Mouse (Mus musculus) cerebellum, postnatal 10 days (tissue): Measurements from ENCODE around the gene Ift74.
A peak's percentile ranks its signal among the peaks of the same experiment; 100 is the strongest.
"Not testable (repeated sequence)": the region's sequence is repeated elsewhere in the genome, so short reads cannot be mapped to it uniquely, and the experiment has no call there.

Experiments
- DNase-seq, 2 experiments: peaks; one replicate each; pipeline ENCODE4 v3.0.0; 2021; ENCODE audit warnings: mixed read lengths in 2 of 2

Ift74 gene

DNA sequence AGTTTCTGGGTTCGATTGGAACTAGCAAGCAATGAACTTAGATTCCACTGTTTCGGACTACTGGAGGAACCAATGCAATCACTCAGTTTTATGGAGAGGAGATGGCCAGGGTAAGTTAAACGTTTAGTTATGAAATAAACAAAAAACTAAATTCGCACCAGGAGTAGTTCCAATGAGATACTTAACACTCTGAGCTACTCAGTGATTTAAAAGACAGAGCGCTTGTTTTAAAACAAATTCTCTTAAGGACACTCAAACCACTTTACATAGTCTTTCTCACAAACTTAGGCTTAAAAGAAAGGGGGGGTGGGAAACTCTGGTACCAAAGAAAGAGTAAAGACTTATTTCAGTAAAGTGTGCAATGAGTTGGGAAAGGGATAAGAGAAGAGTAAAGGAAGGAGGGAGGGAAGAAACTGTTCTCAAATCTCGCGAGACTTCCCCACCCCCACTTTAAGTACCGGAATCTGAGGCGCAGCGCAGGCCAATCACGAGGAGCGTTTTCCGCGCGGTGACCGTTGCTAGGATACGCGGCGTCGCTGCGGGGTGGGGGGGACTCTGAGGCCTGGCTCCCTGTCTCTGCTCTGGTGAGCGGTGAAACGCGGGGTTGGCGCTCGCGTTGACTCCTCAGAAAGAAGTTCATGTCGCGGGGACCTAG lies at the start of gene Ift74:
Ift74 (plus strand) TSS at position 520 of the 655 bp plus-strand sequence.
- peak; percentile 98 for DNase-seq

DNA sequence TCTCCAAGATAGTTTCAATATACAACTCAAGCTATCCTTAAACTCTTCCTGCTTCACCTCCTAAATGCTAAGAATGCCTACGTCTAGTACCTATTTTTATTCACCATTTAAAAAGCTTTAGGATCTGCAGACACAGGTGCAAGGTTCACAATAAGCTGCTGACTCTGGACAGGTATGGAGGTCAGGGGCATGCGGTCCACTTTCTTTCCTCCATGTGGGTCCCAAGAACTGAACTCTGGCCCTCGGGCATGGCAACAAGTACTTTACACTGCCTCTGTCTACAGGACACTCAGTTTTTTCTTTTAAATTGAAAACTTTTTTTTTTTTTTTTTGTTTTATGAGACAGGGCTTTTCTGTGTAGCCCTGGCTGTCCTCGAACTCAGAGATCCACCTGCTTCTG lies 41.6 kb upstream of the Ift74 start:
- DNase-seq = no peak

DNA sequence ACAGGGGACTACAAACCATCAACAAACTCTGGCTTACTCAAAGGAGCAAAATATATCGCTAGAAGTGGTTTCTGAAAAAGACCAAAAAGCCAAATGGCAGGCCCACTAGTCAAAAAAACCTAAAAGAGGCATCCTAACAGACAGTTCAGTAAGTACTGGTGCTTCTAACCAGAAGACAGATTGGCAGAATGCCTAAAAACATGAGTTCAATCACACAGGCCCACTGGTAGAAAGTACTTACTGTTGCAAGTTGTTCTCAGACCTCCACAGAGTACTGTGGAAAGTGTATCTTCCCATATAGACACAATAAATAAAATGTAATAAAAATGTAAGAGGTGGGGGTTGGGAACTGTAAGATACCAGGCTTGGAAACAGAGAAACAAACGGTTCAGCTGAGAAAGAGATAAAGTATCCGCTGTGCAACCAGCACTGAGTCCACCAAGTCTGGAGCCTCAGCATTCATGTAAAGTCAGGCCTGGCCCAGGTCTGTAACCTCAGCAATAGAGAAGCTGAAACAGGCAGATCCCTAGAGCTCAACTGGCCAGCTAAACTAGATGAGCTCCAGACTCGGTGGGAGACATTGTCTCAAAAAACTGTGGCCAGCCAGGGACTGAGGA lies 22.4 kb upstream of the Ift74 start:
- DNase-seq = no peak

DNA sequence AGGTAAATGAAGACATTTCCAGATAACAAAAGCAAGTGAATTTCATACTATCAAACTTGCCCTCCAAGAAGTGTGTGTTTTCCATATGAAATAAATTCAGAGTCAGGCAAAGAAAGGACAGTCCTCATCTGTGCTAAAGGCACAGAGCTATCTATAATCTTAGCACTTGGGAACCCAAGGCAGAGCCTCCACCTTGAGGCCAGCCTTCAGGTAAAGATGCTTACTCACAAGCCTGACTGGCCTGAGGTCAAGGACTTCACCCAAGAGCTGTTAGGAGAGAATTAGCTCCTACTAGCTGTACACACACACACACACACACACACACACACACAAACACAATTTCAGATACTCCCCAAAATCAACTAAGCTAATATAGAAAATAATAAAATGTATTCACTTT lies 21.6 kb upstream of the Ift74 start:
- no peak for DNase-seq

DNA sequence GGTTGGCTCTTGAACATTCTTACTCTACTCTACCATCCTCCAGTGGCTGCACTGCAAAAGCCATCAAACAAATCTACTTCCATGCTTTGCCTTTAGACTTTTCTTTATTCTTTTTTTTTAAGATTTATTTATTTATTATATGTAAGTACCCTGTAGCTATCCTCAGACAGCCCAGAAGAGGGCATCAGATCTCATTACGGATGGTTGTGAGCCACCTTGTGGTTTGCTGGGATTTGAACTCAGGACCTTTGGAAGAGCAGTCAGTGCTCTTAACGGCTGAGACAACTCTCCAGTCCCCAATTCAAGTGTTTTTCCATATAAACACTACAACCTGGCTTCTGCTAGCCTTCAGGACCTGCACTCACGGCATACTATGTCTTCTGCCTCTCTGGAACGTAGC lies 12.9 kb upstream of the Ift74 start:
- peak; percentile 6 to 8 for DNase-seq

DNA sequence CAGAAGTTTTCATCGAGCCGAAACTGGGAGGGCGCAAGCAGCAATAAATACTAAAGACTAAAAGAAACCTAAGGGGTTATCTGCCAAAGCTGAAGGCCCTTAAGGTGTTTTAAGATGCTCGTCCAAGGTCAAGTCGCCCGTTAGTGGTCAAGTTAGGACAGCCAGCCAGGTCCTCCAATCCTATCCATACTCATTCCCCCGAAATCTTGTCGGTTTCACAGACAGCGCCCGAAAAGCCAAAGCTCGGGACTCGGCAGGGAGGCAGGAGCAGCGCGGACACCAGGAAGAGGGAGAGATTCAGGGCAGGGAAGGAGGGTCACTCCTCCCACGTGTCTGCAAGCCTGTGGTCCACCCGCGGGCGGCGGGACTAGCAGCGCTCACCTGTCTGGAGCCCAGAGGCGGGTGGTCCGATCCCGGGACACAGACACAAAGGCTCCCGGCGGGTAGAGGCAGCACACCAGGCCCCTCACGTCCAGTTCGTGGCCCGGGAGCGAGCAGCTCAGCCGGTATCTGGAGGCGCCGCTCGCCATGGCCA lies 11.7 kb upstream of the Ift74 start:
- no peak for DNase-seq

DNA sequence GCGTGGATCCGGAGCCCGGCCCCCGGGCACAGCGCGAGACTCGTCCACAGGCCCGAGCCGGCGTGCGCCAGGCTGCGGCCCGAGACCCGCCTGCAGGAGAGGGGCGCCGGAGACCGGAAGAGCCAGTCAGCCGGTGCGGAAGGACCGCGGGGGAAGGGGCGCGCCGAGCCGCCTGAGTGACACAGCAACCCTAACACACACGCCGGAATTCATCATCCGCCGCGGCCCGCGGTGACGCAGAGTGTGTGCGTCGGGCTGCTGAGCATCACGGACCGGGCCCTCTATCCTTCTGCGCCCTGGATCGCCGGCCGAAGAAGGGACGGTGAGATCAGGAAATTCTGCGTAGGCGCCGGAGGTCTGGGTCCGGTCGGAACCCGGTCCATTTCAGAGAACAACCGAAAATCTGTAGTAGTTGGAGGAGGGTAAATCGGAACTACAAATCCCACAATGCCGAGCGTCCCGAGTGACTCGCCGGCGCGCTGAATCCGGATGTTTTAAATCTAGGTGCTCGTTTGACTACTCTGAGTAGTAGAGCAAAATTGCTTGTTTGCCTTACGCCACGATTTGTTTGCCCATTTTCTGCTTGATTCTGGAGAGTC lies 11.2 kb upstream of the Ift74 start, which contains the start of gene Plaa:
Plaa (minus strand) TSS at position 214 of the 599 bp plus-strand sequence.
- DNase-seq = peak; percentile 95 to 96

DNA sequence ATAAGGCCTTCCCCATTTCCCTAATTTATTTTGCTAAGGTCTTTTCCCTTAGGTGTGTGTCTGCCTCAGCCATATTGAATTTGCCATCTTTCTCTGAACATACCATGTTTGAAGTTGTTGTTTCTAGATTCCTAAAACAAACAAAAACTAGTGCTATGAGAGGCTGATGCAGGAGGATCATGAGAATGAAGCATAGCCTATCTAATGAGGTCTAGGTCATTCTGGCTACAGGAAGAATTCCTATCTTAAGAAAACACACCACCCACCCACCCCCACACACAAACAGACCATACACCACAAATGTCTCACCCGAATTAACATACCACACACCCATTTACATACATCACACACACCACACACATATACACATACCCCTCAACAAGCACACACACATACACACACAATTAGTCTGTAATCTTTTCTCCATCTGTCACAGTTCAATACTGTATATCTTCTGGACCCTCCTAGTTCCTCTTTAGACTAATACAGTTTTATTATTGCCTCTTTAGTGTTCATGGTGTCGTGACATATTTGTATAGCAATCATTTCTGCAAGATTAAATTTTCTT lies 9.8 kb upstream of the Ift74 start:
- no peak for DNase-seq

DNA sequence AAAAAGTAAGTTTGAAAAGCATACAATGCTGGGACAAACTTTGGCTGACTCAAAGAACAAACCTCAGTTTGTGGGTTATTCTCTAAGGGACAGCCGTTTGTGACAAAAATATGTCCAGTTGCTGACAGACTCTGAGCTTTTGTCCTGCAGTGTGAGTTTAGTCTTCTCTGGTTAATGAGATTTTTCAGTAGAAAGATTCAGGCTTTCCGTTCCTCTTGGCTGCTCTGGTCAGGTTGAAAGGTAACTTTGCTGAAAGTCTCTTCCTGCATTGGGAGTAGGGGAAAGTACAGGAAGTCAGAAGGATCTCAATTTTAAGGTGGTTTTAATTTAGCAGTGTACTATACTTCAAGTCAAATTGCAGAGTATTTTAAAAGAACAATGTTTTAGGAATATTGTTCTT lies 8.7 kb upstream of the Ift74 start:
- DNase-seq = no peak

DNA sequence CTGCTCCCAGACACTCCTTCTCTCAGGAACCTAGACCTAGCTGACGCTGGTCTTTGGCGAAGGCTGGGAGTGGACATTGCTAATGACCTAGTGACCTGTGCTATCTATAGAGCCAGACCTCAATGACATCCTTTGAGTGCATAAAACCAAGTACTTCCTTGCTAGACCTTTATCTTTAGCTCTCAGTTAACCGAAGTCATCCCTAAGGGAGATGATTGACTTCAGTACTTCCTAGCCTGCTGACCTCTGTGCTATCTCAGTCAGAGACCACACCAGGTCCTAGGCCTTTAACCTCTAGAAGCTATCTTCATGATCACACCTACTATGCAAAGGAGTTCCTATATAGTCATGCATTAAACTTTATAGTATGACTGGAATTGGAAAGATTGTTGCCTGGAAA lies 4.0 kb upstream of the Ift74 start:
- no peak for DNase-seq

DNA sequence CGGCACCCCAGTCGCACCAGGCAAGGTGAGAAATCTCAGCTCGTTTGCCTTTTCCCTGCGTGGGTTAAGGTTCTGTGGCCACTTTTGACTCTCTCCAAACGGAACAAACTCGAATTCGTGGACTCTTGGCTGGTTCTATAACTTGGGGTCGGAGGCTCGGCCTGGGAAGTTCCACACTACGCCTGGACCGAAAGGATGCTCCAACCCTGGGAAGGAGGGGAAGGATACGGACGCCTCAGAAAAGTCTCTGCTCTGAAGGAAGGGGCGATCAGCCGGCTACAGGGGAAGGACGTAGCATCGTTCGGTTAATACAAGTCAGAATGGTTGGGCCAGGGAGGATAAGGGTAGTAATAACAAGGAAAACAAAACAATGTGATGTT lies 326 bp downstream of the Ift74 start:
- DNase-seq = no peak

DNA sequence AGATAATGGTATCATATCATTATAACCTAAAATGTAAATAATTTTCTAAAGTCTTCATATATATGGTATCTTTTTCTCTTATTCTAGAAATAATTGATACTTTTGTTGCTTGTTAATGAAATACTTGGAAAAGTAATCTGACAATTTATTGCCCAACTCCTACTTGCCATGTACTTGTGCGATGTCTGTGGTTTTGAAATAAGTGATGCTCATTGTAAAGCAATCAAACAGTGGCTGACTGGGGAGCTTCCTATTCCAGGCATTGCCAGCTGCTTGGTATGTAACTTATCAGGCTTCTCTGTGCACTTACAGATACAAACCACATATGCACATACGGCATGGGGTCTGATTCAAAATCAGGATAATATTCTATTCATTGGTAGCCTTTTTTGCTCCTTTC lies 5.8 kb downstream of the Ift74 start:
- no peak for DNase-seq

DNA sequence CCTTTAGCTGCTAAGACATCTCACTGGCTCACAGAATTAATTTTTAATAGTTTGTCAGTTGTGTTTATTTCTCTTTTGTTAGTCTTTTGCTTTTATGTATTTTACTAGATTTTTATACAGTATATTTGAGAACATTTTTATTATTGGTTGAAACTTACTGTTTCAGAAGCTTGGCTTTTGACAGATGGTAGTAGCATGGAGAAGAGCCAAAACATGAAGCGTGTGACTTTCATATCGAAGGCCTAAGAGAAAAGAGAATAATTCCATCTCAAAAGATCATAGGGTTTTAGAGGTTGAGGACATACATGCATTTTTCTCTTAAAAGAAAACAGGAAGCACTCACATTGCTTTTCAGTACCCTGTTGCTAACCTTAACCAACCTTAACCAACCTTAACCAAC lies 28.9 kb downstream of the Ift74 start:
- peak in 1 of 2 experiments; percentile 3 for DNase-seq

DNA sequence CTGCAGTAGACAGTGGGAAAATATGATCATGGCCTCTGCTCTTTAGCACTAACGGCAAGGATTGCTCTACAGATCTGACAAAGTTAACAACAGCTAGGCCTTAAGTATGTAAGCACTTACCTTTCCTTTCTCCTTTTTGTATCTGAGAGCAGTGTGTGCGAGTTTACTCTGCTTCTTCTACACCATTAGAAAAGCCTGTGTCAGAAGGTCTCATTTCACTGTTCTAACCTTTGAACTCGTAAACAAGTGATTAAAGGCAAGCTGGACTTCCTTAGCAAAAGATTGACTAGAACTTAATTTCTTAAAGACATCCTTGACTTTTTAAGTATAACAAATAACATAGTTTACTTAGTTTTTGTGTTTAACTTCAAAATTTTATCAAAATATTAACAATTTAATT lies 35.6 kb downstream of the Ift74 start, which contains the start of gene Lrrc19:
Lrrc19 (minus strand) TSS at position 225 of the 400 bp plus-strand sequence.
- DNase-seq = no peak

DNA sequence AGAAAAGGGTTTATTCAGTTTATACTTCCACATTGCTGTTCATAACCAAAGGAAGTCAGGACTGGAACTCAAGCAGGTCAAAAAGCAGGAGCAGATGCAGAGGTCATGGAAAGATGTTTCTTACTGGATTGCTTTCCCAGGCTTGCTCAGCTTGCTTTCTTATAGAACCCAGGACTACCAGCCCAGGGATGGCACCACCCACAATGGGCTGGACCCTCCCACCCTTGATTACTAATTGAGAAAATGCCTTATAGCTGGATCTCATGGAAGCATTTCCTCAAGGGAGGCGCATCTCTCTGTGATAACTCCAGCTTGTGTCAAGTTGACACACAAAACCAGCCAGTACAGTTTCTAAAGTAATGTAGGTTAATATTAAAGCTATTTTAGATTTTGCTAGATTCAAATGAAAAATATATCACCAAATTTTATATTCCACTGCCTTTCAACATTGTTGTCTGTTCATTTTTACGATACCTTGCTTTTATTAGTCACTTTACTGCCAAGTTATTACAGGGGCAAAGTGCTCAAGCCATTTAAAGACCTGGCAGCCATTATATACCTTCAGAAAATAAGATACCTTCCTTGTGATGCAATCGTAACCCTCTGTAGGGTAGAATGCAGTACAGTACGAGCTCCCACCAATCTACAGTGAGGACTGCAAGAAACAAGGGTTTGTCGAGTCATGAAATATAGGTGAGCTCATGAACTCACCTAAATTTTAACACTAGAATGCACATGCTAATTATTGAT lies 36.3 kb downstream of the Ift74 start:
- not testable (repeated sequence) for DNase-seq

DNA sequence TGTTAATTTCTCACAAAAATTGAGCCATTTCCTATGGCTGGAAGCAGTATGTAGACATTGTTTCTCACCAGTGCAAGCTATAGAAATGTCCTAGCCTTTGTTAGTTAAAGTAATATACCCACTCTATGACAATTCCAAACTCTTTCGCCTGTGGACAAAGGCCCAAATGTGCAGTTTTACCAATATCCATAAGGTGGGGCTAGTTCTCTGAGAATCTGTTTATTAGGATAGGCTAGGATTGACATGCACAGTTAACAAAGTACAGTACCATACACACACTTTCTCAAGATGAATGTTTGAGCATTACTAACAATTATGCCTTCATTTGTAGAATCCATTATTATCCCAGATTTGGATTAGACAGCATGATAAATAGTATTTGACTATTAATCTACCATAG lies 55.4 kb downstream of the Ift74 start:
- DNase-seq = peak; percentile 14 to 43

DNA sequence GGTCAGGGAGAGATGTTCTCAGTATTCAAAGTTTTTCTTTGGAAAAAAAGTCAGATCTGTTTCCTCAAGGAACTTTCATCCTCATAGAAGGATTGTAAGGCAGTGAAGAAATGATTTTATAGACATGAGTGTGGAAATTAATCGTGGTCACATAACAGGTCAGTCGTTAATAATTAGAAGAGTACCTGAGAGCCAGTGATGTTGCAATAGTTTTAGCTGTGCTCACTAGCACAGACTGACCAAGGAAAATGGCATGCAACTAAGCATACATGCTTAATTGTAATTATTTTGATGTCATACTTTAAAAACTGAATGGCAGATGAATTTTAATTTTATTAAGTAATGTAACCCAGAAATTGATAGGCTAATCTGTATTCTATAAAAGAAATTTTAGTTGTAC lies 66.4 kb downstream of the Ift74 start:
- DNase-seq = no peak

DNA sequence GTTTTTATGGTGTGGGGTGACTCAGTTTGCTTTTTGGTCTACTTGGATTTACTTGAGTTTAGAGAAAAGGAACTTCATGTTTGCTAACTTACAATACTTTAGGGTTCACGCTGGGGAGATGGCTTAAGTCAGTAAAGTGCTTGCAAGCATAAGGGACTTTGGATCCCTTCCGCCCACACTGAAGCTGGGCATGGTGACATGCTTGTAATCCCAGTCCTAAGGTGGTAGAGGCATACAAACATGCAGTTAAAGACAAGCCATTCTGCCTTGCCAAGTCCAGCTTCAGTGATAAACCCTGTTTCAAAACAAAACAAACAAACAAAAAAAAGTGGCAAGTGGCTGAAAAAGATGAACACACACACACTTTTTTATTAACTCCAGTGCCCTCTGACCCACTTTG lies 66.9 kb downstream of the Ift74 start:
- no peak for DNase-seq

DNA sequence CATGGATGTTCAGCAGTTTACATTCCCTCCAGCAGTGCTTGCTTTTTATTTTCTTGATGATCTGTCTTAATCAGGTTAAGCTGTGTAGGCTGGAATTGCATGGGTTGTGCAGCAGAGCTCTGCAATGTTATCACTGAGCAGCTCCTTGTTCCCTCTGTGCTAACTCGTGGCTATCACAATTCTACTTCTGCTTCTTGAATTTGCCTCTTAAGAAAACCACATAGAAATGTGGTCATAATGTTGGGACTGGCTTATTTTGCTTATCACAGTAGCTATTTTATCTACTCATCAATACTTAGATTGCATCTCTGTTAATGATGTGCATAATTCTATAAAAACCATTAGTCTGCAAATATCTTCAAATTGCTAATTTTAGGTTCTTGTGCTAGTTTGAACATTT lies 67.7 kb downstream of the Ift74 start:
- DNase-seq = no peak

DNA sequence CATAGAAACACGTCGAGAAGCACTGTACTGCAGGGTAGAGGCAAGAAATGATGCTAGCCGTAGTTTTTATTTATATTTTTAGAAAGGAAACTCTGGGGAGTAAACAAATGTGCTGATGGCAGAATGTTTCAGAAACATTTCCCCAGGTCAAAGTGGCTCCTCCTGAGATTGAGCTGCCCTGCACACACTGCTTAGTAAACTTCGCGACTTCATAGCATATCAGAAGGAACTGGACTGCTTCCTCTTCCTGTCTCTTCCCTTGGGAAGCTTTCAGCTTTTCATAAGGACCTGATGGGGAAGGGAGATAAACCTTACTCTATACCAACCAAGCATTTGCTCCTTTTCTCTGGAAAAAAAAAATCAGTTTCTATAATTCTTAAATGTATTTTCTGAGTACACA lies 69.0 kb downstream of the Ift74 start:
- DNase-seq = no peak

DNA sequence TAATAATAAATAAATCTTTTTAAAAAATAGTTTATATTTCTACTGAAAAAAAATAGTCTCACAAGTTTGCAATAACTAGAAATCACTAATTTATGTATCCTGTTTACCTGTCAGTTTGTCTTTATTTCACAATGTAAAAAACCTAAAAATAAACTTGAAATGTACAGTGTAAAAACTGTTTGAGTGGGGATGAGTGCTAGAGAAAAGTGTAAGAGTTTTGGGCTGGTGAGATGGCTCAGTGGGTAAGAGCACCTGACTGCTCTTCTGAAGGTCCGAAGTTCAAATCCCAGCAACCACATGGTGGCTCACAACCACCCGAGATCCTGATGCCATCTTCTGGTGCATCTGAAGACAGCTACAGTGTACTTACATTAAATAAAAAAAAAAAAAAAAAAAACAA lies 75.5 kb downstream of the Ift74 start:
- not testable (repeated sequence) for DNase-seq

DNA sequence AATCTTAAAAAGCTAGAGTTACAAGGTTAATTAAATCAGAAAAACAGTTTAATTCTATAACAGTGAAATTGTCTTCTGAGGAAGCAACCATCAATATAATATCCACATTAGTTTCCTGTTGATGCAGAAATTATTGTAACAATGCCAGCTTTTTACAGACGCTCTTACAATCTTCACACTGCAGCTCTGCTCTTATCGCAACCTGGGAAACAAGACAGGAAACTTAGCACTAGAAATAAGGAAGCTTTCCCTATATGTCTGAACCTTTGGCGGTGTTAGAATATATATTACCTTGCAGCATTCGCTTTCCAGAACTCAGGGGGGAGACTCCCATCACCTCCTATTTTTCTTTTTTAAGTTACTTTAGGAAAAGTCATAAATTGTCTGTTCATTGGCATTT lies 76.8 kb downstream of the Ift74 start:
- no peak for DNase-seq

DNA sequence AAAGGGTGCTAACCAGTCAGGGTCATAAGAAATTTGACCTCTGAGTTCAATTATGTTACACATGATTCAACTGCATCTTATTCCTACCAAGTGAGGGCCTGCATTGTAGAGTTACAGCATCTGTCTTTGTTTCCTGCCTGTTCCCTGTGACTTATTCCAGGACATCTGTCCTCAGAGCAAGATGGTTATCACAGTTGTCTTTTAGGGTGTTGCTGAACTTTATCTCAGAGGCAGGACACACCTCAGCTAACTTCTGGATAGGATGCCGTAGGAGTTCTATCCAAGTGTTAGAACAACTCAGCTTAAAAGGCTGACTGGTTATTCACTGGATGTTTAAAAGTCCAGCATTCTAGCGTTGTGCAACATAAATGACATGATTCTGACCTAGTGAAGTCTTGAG lies 77.9 kb downstream of the Ift74 start:
- no peak for DNase-seq
